Mouse (Mus musculus) frontal cortex, postnatal 10 days (tissue): ENCODE data around the gene Zfp790.
"Not testable (repeated sequence)": the region's sequence is repeated elsewhere in the genome, so short reads cannot be mapped to it uniquely, and the experiment has no call there.

ENCODE experiments used
- DNase-seq, 2 experiments: peaks; one replicate each; pipeline ENCODE4 v3.0.0; 2022; ENCODE audit warnings: low spot score in 2 of 2, mixed read lengths in 1 of 2

Gene Zfp790

DNA sequence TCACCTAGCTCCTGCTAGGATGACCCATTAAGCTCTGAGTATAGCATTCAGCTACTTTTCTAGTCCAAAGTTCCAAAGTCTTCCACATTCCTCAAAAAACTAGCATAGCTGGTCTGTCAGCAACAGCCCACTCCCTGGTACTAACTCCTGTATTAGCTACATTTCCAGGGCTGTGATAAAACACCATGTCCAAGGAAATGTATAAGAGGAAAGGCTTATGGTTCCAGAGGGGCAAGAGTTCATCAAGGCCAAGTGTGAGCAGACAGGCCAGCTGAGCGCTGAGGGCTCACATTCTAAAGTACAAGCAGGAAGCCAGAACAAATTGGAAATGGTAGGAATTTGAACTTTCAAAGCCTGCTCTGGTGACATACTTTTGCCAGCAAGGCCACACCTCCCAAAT, 26.2 kb downstream of the Zfp790 start:
- DNase-seq: no peak

- no peak for DNase-seq
Measured at GRCm38 (mm10) chr7:29844616-29845015, 28.7 kb downstream of the Zfp790 start.

DNA sequence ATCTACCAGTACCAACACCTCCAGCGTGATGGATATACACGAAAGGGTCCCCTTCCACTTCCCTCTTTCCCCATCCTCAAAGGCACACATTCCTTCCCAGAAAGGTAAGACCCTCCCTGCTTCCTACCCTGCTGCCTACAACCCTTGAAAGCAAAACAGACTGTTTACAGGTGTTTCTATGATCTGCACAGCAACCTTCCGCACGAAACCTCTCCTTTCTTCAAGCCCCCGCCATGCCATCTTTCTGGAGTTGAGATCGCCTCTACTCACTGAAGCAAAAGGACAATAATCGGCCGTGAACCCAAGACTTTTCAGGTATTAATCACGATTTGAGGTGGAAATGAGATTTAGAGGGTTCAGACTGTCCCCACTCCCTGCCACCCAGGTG, 36.9 kb downstream of the Zfp790 start:
- DNase-seq: no peak

DNA sequence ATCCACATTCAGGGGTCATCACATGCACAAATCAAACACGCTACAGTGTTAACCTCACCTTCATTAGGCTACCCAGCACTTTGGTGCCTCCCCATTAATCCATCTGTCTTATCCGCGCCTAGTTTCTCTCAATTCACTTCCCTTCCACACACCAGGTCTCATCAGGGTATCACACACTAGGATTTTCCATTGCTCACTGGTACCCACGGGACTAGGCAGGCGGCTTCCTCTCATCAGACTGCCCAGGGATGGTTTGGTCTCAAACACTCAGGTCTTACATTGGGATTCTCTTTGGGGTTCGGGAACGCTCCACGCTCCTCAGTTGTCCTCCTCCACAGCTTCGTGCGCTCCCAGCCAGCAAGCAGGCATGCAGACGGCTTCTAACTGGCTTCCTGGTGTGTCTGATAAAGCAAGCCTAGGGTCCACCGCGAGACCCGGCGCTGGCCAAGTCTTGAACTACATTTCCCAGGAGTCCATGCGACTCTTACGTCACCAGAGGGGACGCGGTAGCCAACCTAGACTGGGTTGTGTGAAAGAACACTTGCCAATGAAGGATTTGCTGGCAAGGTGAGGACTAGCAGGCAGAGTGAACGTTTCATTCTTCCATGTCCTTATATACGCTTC, 37.4 kb downstream of the Zfp790 start, which contains the start of gene Zfp940:
Gene Zfp940, minus strand, starts transcription at position 451 of the 624 bp plus-strand sequence.
- peak; percentile 83 to 86 for DNase-seq

- DNase-seq: peak; percentile 80 to 88
Measured at GRCm38 (mm10) chr7:29859532-29860517, 43.9 kb downstream of the Zfp790 start, which contains the start of gene Zfp420. Gene Zfp420, plus strand, starts transcription at chr7:29859979.

DNA sequence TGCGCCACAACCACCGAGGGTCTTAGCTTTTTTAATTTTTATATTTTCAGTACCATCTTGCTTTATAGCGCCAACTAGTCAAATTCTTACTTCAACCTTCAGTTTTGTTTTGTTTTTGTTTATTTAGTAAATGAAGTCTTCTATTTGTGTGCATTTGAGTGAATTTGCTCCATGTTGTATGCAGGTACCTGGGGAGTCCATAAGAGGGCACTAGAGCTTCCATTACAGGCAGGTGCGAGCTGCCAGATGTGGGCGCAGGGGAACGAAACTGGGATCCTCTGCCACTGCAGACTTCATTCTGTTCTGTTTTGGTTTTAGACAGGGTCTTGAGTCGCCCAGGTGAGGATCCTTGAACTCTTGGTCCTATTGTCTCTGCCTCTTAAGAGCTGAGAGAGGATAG, 45.7 kb downstream of the Zfp790 start:
- DNase-seq: no peak

DNA sequence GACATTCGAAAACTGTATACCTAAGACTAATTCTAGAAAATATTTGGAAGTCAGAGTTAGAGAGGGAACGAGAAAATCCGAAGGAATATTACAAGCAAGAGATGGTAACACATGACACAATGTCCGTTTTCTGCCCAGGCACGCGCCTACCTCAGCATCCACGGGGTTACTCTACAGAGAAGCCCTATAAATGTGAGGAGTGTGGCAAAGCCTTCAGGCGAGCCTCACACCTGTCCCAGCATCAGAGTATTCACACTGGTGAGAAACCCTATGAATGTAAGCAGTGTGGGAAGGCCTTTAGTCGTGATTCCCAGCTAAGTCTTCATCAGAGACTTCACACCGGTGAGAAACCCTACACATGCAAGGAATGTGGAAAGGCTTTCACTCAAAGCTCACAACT, 58.3 kb downstream of the Zfp790 start:
- no peak for DNase-seq

DNA sequence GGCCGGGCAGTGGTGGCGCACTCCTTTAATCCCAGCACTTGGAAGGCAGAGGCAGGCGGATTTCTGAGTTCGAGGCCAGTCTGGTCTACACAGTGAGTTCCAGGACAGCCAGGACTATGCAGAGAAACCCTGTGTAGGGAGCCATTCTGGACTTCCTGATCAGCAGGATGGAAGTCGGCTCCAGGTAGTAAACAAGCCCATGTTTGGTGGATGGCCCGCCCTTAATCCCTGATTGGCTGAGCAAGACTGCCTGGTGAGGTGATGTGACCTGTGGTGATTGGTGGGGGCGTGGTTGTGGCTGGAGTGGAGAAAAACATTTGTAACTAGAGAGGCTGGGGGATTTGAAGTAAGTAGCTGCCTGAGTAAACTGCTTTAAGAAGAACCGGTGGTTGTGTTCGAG, 61.6 kb downstream of the Zfp790 start:
- not testable (repeated sequence) for DNase-seq

DNA sequence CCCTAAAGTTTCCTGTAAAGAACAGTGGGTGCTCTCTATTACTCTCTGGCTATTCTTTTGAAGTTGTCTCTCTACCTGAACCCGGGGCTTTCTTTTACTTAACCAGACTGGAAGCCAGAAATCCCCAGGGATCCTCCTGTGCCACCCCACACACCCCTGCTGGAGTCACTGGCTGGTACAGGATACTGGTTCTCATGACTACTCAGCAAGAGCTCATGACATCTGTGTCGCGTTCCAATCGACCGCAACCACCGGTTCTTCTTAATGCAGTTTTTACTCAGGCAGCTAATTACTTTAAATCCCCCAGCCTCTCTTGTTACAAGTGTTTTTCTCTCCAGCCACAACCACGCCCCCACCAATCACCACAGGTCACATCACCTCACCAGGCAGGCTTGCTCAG, 64.1 kb downstream of the Zfp790 start:
- no peak for DNase-seq
